Mouse (Mus musculus): ENCODE data around the gene Sdk1. TPM values are rescaled to one million over a fixed set of nuclear protein-coding genes. Genes with fewer than 3 reads are reported as not detected.

Gene Sdk1
- polyA plus RNA-seq, 1 experiment = 4.0 TPM

DNA sequence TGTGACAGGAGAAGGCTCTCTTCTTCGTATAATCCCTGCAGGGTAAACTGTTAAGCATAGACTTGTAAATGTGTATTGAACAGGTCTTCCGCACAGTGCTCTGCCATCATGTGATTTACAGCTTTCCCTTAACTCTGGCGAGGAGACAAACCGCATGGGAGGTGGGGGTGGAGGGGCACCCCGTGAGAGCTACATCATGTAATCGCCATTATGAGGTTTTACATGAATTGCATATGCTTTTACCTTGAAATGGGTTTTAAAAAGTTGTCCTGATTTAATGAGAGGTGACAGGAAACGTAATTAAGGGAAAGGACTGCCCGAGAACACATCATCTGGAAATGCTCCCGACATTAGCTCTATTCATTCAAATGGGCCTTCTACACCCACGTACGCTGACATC, 709.5 kb downstream of the Sdk1 start:
- H3K36me3 ChIP-seq (ENCODE audit: control insufficient read depth, insufficient read depth, low read length) = no peaks in the 10 kb centered on the region
- no peak overlapping the region for H3K4me3 ChIP-seq (ENCODE audit: control insufficient read depth, low read depth, low read length)
- H3K27ac ChIP-seq (ENCODE audit: control insufficient read depth, insufficient read depth, low read depth, low read length) = no peak overlapping the region
- H3K4me1 ChIP-seq (ENCODE audit: control insufficient read depth, insufficient read depth, low read length) = no peaks in the 10 kb centered on the region
- TF ChIP-seq CTCF (IDR thresholded peaks at IDR 0.05; ENCODE audit: control insufficient read depth, insufficient read depth, insufficient replicate concordance, low read depth, low read length) = no peak
- no peak for TF ChIP-seq POLR2A (IDR thresholded peaks at IDR 0.05; ENCODE audit: control insufficient read depth, low read depth, low read length)
- no peaks in the 10 kb centered on the region for H3K27me3 ChIP-seq (ENCODE audit: control insufficient read depth, insufficient read depth, low read length)

DNA sequence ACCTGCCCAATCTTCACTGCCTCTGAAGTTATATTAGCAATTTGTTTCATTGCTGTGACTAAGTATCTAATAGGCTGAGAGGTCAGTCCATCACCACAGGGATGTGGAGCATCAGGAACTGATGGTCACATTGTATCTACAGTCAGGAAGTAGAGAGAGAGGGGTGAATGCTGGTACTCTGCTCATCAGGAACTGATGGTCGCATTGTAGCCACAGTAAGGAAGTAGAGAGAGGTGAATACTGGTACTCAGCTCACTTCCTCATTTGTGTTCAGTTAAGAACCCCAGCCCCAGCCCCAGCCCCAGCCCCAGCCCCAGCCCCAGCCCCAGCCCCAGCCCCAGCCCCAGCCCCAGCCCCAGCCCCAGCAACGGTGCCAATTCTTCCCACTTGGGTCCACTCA, 711.0 kb downstream of the Sdk1 start:
- H3K27me3 ChIP-seq (ENCODE audit: control insufficient read depth, insufficient read depth, low read length) = no peaks in the 10 kb centered on the region
- TF ChIP-seq POLR2A (IDR thresholded peaks at IDR 0.05; ENCODE audit: control insufficient read depth, low read depth, low read length) (no peak), CTCF (IDR thresholded peaks at IDR 0.05; ENCODE audit: control insufficient read depth, insufficient read depth, insufficient replicate concordance, low read depth, low read length) (no peak)
- no peaks in the 10 kb centered on the region for H3K36me3 ChIP-seq (ENCODE audit: control insufficient read depth, insufficient read depth, low read length)
- H3K4me1 ChIP-seq (ENCODE audit: control insufficient read depth, insufficient read depth, low read length) = no peaks in the 10 kb centered on the region
- no peak overlapping the region for H3K27ac ChIP-seq (ENCODE audit: control insufficient read depth, insufficient read depth, low read depth, low read length)
- H3K4me3 ChIP-seq (ENCODE audit: control insufficient read depth, low read depth, low read length) = no peak overlapping the region

DNA sequence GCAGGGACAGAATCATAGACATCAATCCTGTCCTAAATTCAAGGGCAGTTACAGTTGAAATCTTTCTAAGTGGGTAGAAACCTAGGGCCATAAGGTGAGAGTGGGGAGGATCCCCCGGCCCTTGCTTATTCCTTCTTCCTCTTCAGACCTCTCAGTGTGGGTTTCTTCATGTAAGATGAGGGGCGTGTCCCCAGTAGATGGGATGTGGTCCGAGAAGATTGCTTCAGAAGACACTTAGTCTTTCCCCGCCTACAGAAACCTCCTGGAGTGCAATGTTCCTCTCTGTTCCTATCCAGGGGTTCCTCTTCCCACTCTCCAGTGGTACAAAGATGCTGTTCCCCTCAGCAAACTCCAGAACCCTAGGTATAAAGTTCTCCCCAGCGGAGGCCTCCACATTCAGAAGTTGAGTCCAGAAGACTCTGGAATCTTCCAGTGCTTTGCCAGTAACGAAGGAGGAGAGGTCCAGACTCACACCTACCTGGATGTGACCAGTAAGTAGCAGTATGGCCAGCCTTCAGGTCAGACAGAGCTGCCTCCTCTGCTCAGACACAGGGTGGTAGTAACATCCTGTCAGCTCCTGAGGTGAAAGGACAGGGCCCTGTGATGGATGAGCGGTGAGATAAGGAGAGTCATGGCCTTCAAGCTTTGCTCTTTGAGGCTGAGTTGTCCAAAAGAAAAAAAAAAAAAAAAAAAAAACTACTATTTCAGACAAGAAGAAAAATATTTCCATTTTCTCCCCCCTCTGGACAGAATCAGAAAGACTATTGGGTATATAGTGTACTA, 711.6 kb downstream of the Sdk1 start:
- H3K27ac ChIP-seq (ENCODE audit: control insufficient read depth, insufficient read depth, low read depth, low read length) = no peak overlapping the region
- H3K36me3 ChIP-seq (ENCODE audit: control insufficient read depth, insufficient read depth, low read length) = no peaks in the 10 kb centered on the region
- no peak overlapping the region for H3K4me3 ChIP-seq (ENCODE audit: control insufficient read depth, low read depth, low read length)
- no peaks in the 10 kb centered on the region for H3K4me1 ChIP-seq (ENCODE audit: control insufficient read depth, insufficient read depth, low read length)
- no peaks in the 10 kb centered on the region for H3K27me3 ChIP-seq (ENCODE audit: control insufficient read depth, insufficient read depth, low read length)
- no peak for TF ChIP-seq CTCF (IDR thresholded peaks at IDR 0.05; ENCODE audit: control insufficient read depth, insufficient read depth, insufficient replicate concordance, low read depth, low read length)
- no peak for TF ChIP-seq POLR2A (IDR thresholded peaks at IDR 0.05; ENCODE audit: control insufficient read depth, low read depth, low read length)

DNA sequence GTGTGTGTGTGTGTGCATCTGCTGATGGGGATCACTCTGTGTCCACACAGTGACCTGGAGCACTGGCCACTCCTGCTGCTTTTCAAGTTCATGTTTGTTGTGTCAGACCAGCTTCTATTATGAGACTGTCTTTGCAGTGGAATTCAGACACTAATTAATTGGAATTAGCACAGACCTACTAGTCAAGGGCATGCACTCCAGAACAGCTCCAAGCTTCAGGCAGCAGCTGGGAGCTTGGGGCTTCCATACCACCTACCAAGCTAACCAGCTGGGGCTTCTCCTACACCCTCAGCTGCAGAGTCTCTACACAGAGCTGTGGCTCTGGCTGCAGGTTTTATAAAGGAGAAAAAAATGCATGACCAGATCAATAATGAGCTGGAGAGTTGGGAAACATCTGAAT, 729.8 kb downstream of the Sdk1 start:
- no peak for TF ChIP-seq POLR2A (IDR thresholded peaks at IDR 0.05; ENCODE audit: control insufficient read depth, low read depth, low read length)
- no peak for TF ChIP-seq CTCF (IDR thresholded peaks at IDR 0.05; ENCODE audit: control insufficient read depth, insufficient read depth, insufficient replicate concordance, low read depth, low read length)
- Histone ChIP-seq H3K4me1 (ENCODE audit: control insufficient read depth, insufficient read depth, low read length) (no peaks in the 10 kb centered on the region), H3K27ac (ENCODE audit: control insufficient read depth, insufficient read depth, low read depth, low read length) (no peak overlapping the region), H3K36me3 (ENCODE audit: control insufficient read depth, insufficient read depth, low read length) (no peaks in the 10 kb centered on the region), H3K4me3 (ENCODE audit: control insufficient read depth, low read depth, low read length) (no peak overlapping the region), H3K27me3 (ENCODE audit: control insufficient read depth, insufficient read depth, low read length) (no peaks in the 10 kb centered on the region)

DNA sequence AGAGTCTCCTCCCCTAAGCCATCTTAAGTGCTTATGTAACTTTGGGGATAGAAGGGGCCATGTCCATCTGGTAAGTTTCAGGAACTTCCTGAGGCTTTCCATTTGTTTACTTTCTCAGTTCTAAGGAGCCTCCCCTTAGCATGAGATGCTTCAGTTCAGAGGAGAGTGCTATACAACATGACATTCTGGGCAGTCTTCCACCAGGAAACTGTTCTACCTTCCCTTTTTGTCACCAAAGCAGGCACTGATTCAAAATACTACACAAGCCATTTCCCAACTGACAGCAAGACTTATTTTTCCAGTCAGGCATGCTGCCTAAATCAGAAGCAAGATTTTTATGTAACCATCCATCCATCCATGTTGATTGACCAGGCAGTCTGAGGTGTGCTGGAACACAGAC, 738.2 kb downstream of the Sdk1 start:
- H3K27ac ChIP-seq (ENCODE audit: control insufficient read depth, insufficient read depth, low read depth, low read length) = no peak overlapping the region
- H3K27me3 ChIP-seq (ENCODE audit: control insufficient read depth, insufficient read depth, low read length) = no peaks in the 10 kb centered on the region
- H3K4me1 ChIP-seq (ENCODE audit: control insufficient read depth, insufficient read depth, low read length) = no peaks in the 10 kb centered on the region
- no peak overlapping the region for H3K4me3 ChIP-seq (ENCODE audit: control insufficient read depth, low read depth, low read length)
- TF ChIP-seq POLR2A (IDR thresholded peaks at IDR 0.05; ENCODE audit: control insufficient read depth, low read depth, low read length) (no peak), CTCF (IDR thresholded peaks at IDR 0.05; ENCODE audit: control insufficient read depth, insufficient read depth, insufficient replicate concordance, low read depth, low read length) (no peak)
- no peaks in the 10 kb centered on the region for H3K36me3 ChIP-seq (ENCODE audit: control insufficient read depth, insufficient read depth, low read length)

DNA sequence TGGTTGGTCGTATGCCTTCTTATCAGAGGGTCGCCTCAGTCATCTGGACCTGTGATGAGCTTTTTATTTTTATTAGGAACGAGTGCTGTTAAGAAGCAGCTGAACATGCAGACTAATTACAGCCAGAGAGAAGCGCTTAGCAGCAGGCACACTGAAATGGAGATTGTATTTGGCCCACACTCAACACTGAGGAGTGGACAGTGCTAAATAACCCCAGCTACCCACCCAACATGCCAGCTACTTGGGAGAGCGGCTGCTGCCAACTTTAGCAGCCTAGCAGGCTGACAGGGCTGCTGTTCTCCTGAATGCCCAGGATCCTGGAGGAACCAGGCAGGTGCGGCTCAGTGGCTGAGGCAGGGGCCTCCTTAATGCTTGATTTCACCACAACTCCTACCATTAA, 739.5 kb downstream of the Sdk1 start:
- TF ChIP-seq POLR2A (IDR thresholded peaks at IDR 0.05; ENCODE audit: control insufficient read depth, low read depth, low read length) (no peak), CTCF (IDR thresholded peaks at IDR 0.05; ENCODE audit: control insufficient read depth, insufficient read depth, insufficient replicate concordance, low read depth, low read length) (no peak)
- Histone ChIP-seq H3K36me3 (ENCODE audit: control insufficient read depth, insufficient read depth, low read length) (no peaks in the 10 kb centered on the region), H3K4me3 (ENCODE audit: control insufficient read depth, low read depth, low read length) (no peak overlapping the region), H3K27ac (ENCODE audit: control insufficient read depth, insufficient read depth, low read depth, low read length) (no peak overlapping the region), H3K27me3 (ENCODE audit: control insufficient read depth, insufficient read depth, low read length) (no peaks in the 10 kb centered on the region), H3K4me1 (ENCODE audit: control insufficient read depth, insufficient read depth, low read length) (no peaks in the 10 kb centered on the region)

DNA sequence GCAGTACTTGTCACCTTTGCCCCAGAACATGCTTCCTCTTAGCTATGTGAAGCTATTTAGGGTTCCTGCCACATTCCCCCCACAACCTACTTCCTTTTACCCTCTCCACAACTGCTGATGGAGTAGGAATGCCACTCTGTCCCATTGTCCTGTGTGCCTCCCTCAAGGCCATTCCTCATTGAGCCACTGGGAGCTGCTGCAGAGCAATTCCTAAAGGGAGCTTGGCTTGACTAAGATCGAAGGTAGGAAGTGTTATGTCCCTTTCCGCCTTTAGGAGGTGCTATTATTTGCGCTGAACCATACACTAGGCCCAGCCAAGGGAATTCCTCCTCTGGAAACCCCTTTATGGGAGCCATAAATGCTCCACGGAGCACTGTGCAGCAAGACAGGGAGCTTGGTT, 743.0 kb downstream of the Sdk1 start:
- no peak for TF ChIP-seq POLR2A (IDR thresholded peaks at IDR 0.05; ENCODE audit: control insufficient read depth, low read depth, low read length)
- no peak for TF ChIP-seq CTCF (IDR thresholded peaks at IDR 0.05; ENCODE audit: control insufficient read depth, insufficient read depth, insufficient replicate concordance, low read depth, low read length)
- Histone ChIP-seq H3K4me1 (ENCODE audit: control insufficient read depth, insufficient read depth, low read length) (no peaks in the 10 kb centered on the region), H3K27ac (ENCODE audit: control insufficient read depth, insufficient read depth, low read depth, low read length) (no peak overlapping the region), H3K27me3 (ENCODE audit: control insufficient read depth, insufficient read depth, low read length) (no peaks in the 10 kb centered on the region), H3K4me3 (ENCODE audit: control insufficient read depth, low read depth, low read length) (no peak overlapping the region), H3K36me3 (ENCODE audit: control insufficient read depth, insufficient read depth, low read length) (no peaks in the 10 kb centered on the region)

All from testis, adult 2 months (tissue).